Mouse (Mus musculus) spleen, adult 2 months (tissue): ENCODE data around the gene Gm10203.

Source experiments
- CTCF ChIP-seq: fragments of 200-500 bp; IDR thresholded peaks from 2 replicates; pipeline ENCODE4 v1.5.1; 2011; ENCODE audit warnings: mild to moderate bottlenecking, inconsistent platforms; ENCODE audit not compliant: insufficient read depth, insufficient read length, insufficient replicate concordance; ENCODE audit errors: extremely low read depth
- POLR2A ChIP-seq: fragments of 200-500 bp; IDR thresholded peaks from 2 replicates; pipeline ENCODE4 v1.6.1; 2011; ENCODE audit warnings: low read depth, low read length, inconsistent platforms

DNA sequence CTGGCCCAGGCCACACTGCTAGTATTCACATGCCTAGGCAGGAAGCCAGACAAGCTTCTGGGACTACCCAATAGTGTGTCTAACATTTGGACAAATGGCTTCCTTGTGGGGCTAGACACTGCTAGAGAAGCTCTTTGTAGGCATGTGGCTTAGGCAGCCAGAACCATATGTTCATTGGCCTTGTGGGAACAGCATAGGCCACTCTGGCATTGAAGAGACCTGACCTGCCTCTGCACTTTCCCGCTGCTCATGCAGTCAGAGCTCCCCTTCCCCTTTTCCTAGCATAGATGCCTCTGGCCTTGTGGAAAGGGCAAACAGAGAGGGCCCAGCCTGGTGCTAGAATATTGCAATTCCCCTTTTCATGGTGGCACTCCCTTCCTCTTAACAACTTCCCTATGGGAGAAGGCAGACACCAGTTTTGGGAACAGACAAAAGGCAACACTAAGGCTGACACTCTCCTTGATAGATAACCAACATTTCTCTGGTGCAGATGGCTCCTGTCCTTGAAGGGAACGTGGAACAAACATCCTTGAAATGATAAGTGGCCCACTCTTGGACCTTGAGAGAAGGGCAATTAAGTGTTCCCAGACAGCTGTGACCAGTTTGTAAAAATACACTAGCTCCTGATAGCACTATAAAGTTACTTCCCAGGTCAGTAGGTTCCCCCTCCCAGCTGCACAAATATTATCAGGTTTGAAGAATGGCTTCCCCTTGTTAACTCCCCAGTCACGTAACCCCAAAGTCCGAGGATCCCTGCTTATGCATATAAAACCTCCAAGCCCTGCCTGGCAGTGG is 44.1 kb downstream of the Gm10203 start:
- TF ChIP-seq CTCF (no peak), POLR2A (no peak)
